Mouse (Mus musculus): Measurements from ENCODE around the gene Gng12. TPM values are rescaled to one million over a fixed set of nuclear protein-coding genes. Genes with fewer than 3 reads are reported as not detected.
A peak's percentile ranks its signal among the peaks of the same experiment; 100 is the strongest.
"Not testable (repeated sequence)": the region's sequence is repeated elsewhere in the genome, so short reads cannot be mapped to it uniquely, and the experiment has no call there.

Gene Gng12
- polyA plus RNA-seq, 1 experiment from 2014 or later, result 51.5 TPM

DNA sequence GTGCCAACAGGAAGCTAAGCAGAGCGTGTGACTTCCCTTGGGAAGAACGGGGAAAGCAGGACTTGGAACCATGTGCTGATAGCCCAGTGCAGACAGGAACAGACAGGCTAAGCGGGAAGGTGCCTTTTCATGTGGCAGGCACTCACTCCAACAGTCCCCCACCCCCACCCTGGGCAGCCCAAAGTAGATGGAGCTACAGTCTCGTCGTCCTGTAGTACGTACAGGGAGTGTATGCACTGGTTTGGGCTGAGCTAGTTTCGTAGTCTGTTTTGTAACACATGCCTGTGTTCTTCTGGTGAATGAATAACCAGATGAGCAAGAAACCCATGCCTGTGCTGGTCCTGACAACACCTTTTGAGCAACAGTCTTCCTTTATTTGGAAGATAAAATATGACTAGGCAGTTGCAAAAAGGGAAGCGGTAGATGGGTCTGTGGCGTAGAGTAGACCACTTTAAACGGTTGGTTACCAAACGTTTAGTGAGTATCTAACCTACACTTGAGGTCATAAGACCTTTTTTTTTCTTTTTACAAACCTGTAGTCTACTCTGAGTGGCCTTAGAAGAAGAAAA is 57.8 kb downstream of the Gng12 start:
- H3K4me1 ChIP-seq (replicated peaks; ENCODE audit: control insufficient read depth, insufficient read depth, low read length), result peaks cover 11% of the 10 kb centered on the region
- H3K36me3 ChIP-seq (ENCODE audit: control insufficient read depth, insufficient read depth, low read length), result no peaks in the 10 kb centered on the region
- ATAC-seq (replicated peaks; ENCODE audit: low FRiP score), result peak; percentile 62
- peak overlapping the region; percentile 4; the same call in 1 of the 2 replicates for H3K27ac ChIP-seq (ENCODE audit: low read depth, low read length)
- 37% methylated on average over 11 of the region's 11 CpGs for WGBS
- no peak for DNase-seq (ENCODE audit: low spot score)
- peak overlapping the region; percentile 38; the same call in 1 of the 2 replicates for H3K9ac ChIP-seq (ENCODE audit: low read depth, low read length)
- no peaks in the 10 kb centered on the region for H3K27me3 ChIP-seq (replicated peaks; ENCODE audit: control insufficient read depth, insufficient read depth, low read length)
- H3K9me3 ChIP-seq (ENCODE audit: control insufficient read depth, low read length), result no peaks in the 10 kb centered on the region
- H3K4me3 ChIP-seq (ENCODE audit: low read depth, low read length), result no peak overlapping the region
- H3K4me2 ChIP-seq, result no peak overlapping the region

DNA sequence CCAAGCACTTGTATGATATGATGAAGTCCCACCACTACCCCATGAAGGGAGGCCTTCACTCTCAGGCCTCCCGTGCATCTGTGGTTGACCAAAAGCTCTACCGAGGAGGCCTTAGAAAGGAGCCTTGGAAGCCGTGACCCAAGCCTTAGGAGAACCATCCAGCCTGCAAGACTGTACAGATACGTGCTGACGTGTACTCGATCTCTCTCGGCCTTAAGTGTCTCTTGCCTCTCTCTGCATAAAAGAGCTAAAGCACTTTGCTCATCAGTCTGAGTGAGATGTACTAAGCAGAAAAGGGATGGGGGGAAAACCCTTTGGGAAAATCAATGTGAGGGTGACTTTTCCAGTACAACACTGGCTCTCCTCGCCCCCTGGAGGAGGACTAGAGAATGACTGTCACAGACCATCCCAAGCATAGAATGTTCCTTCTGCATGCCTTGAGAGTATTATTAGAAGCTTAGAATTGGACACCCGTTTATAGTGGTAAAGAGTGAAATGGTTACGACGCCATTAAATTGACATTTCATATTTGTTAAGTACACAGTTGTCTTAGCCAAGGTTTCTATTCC is 59.0 kb downstream of the Gng12 start:
- H3K4me3 ChIP-seq (ENCODE audit: low read depth, low read length), result no peak overlapping the region
- no peaks in the 10 kb centered on the region for H3K27me3 ChIP-seq (replicated peaks; ENCODE audit: control insufficient read depth, insufficient read depth, low read length)
- H3K4me1 ChIP-seq (replicated peaks; ENCODE audit: control insufficient read depth, insufficient read depth, low read length), result peaks cover 13% of the 10 kb centered on the region
- H3K9me3 ChIP-seq (ENCODE audit: control insufficient read depth, low read length), result no peaks in the 10 kb centered on the region
- H3K9ac ChIP-seq (ENCODE audit: low read depth, low read length), result no peak overlapping the region
- no peaks in the 10 kb centered on the region for H3K36me3 ChIP-seq (ENCODE audit: control insufficient read depth, insufficient read depth, low read length)
- WGBS, result 72% methylated on average over 11 of the region's 11 CpGs
- H3K27ac ChIP-seq (ENCODE audit: low read depth, low read length), result no peak overlapping the region
- ATAC-seq (replicated peaks; ENCODE audit: low FRiP score), result no peak
- H3K4me2 ChIP-seq, result no peak overlapping the region
- no peak for DNase-seq (ENCODE audit: low spot score)

DNA sequence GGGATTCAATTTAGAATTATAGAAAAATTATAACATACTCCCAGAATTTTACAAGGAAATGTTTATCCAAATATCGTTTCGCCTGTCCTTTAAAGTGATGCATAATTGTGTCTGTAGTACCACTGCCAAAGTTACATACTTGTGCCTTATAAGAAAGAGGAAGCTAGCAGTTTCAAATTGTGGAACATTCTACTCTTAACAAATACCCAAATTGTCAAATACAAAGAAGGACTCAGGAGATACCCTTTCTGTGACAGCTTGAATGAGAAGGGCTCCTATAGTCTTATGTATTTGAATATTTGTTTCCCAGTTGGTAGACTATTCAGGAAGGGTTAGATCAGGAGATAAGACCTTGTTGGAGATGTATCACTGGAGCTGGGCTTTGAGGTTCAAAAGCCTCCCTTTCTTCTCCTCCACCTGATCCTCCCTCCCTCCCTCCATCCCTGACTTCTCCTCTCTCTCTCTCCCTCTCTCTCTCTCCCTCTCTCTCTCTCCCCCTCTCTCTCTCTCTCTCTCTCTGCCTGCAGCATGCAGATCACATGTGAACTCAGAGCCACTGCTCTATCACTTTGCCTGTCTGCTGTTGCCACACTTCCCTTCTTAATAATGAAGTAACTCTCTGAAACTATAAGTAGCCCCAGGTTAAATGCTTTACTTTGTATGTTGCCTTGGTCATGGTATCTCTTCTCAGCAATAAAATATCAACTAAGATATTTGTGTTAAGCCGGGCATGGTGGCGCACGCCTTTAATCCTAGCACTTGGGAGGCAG is 62.5 kb downstream of the Gng12 start:
- no peak overlapping the region for H3K4me2 ChIP-seq
- 88% methylated on average over 5 of the region's 5 CpGs for WGBS
- H3K27me3 ChIP-seq (replicated peaks; ENCODE audit: control insufficient read depth, insufficient read depth, low read length), result no peaks in the 10 kb centered on the region
- DNase-seq (ENCODE audit: low spot score) (no peak), ATAC-seq (replicated peaks; ENCODE audit: low FRiP score) (no peak)
- no peak overlapping the region for H3K27ac ChIP-seq (ENCODE audit: low read depth, low read length)
- no peaks in the 10 kb centered on the region for H3K36me3 ChIP-seq (ENCODE audit: control insufficient read depth, insufficient read depth, low read length)
- no peaks in the 10 kb centered on the region for H3K9me3 ChIP-seq (ENCODE audit: control insufficient read depth, low read length)
- H3K4me1 ChIP-seq (replicated peaks; ENCODE audit: control insufficient read depth, insufficient read depth, low read length), result peaks cover 10% of the 10 kb centered on the region
- no peak overlapping the region for H3K9ac ChIP-seq (ENCODE audit: low read depth, low read length)
- no peak overlapping the region for H3K4me3 ChIP-seq (ENCODE audit: low read depth, low read length)

DNA sequence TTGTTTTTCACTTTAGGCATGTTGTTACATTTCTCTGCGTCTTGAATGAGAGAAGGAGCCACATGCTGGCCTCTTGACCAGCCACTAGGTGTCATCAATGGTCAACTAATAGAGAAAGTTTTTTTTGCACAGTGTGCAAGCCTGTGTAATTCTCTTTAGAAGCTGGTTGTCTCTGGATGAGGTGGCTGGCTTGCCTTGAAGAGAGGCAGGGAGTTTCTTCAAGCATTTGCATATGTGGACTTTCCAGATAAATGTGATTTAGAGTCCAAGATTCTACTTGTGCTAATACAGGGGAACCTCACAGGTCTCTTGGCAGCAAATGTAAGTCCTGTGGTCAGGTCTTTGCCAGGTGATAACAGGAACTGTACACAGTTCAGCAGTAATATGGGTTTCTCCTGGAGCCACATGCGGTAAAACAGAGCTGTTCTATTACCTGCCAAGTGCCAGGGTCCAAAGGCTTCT is 66.4 kb downstream of the Gng12 start:
- Histone ChIP-seq H3K9me3 (ENCODE audit: control insufficient read depth, low read length) (no peaks in the 10 kb centered on the region), H3K27me3 (replicated peaks; ENCODE audit: control insufficient read depth, insufficient read depth, low read length) (no peaks in the 10 kb centered on the region), H3K4me2 (no peak overlapping the region), H3K36me3 (ENCODE audit: control insufficient read depth, insufficient read depth, low read length) (no peaks in the 10 kb centered on the region), H3K27ac (ENCODE audit: low read depth, low read length) (no peak overlapping the region), H3K4me3 (ENCODE audit: low read depth, low read length) (no peak overlapping the region), H3K9ac (ENCODE audit: low read depth, low read length) (no peak overlapping the region), H3K4me1 (replicated peaks; ENCODE audit: control insufficient read depth, insufficient read depth, low read length) (peaks cover 17% of the 10 kb centered on the region)
- DNase-seq (ENCODE audit: low spot score) (no peak), ATAC-seq (replicated peaks; ENCODE audit: low FRiP score) (peak; percentile 75)
- WGBS, result 33% methylated on average over 2 of the region's 2 CpGs

DNA sequence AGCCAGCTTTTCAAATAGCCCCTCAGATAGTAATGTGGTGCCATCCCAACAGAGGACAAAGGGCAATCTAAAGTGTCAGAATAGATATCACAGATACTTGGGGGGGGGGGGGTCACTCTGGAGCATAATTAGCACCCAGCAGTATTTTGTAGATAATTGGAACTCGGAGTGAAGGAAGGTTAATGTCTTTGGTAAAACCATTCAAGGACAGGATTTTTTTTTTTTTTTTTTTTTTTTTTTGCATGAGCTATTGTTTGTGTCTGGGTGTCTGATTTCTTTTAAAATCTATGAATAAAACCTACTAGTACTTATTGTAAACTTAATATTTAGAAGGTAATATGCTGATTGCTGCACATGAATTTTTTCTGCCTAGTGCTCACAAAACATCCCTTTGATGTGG is 66.9 kb downstream of the Gng12 start:
- Histone ChIP-seq H3K36me3 (ENCODE audit: control insufficient read depth, insufficient read depth, low read length) (no peaks in the 10 kb centered on the region), H3K9ac (ENCODE audit: low read depth, low read length) (no peak overlapping the region), H3K4me1 (replicated peaks; ENCODE audit: control insufficient read depth, insufficient read depth, low read length) (peaks cover 21% of the 10 kb centered on the region), H3K27me3 (replicated peaks; ENCODE audit: control insufficient read depth, insufficient read depth, low read length) (no peaks in the 10 kb centered on the region), H3K27ac (ENCODE audit: low read depth, low read length) (no peak overlapping the region), H3K4me2 (no peak overlapping the region), H3K9me3 (ENCODE audit: control insufficient read depth, low read length) (no peaks in the 10 kb centered on the region), H3K4me3 (ENCODE audit: low read depth, low read length) (no peak overlapping the region)
- no peak for ATAC-seq (replicated peaks; ENCODE audit: low FRiP score)
- no peak for DNase-seq (ENCODE audit: low spot score)
- WGBS, result 59% methylated on average over 1 of the region's 1 CpGs

DNA sequence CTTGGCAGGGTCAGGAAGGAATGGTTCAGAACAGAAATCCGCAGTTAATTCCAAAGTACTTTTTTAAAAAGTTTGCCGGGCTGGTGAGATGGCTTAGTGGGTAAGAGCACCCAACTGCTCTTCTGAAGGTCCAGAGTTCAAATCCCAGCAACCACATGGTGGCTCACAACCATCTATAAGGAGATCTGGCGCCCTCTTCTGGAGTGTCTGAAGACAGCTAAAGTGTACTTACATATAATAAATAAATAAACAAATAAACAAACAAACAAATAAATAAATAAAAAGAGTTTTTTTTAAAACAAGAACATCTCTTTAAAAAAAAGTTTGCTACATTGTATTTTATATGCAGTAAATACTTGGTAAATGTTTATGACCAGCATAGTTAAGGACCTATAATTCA is 67.5 kb downstream of the Gng12 start:
- H3K4me3 ChIP-seq (ENCODE audit: low read depth, low read length); ATAC-seq (replicated peaks; ENCODE audit: low FRiP score); H3K9ac ChIP-seq (ENCODE audit: low read depth, low read length); H3K9me3 ChIP-seq (ENCODE audit: control insufficient read depth, low read length); H3K27ac ChIP-seq (ENCODE audit: low read depth, low read length); H3K4me2 ChIP-seq; H3K36me3 ChIP-seq (ENCODE audit: control insufficient read depth, insufficient read depth, low read length); DNase-seq (ENCODE audit: low spot score); H3K27me3 ChIP-seq (replicated peaks; ENCODE audit: control insufficient read depth, insufficient read depth, low read length): not testable (repeated sequence)
- peaks cover 23% of the 10 kb centered on the region for H3K4me1 ChIP-seq (replicated peaks; ENCODE audit: control insufficient read depth, insufficient read depth, low read length)
- WGBS, result 78% methylated on average over 3 of the region's 3 CpGs

DNA sequence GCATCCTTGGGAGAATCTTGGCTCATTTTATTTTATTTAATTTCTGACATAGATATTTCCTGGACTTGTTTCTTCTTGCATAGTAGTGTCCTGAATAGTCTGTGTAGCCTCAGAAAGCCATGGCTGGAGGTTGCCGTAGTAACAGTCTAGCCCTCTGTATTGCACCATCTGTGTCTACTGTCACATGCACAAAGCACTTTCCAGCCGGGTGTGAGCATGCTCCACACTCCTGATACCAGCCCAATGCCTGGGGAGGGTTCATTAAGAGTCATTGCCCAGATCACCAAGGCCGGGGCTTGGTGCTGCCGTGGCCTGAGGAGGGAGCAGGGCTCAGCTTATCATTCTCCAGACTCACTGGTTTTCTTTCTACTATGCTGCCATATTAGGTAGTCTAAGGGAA is 68.0 kb downstream of the Gng12 start:
- DNase-seq (ENCODE audit: low spot score), result no peak
- Histone ChIP-seq H3K4me3 (ENCODE audit: low read depth, low read length) (no peak overlapping the region), H3K9ac (ENCODE audit: low read depth, low read length) (no peak overlapping the region), H3K36me3 (ENCODE audit: control insufficient read depth, insufficient read depth, low read length) (no peaks in the 10 kb centered on the region), H3K4me1 (replicated peaks; ENCODE audit: control insufficient read depth, insufficient read depth, low read length) (peaks cover 23% of the 10 kb centered on the region), H3K4me2 (no peak overlapping the region), H3K27me3 (replicated peaks; ENCODE audit: control insufficient read depth, insufficient read depth, low read length) (no peaks in the 10 kb centered on the region), H3K9me3 (ENCODE audit: control insufficient read depth, low read length) (no peaks in the 10 kb centered on the region), H3K27ac (ENCODE audit: low read depth, low read length) (no peak overlapping the region)
- 0 out of 2 replicates have a peak, but pooled peaks have one; percentile 35 for ATAC-seq (replicated peaks; ENCODE audit: low FRiP score)
- 52% methylated on average over 4 of the region's 4 CpGs for WGBS

DNA sequence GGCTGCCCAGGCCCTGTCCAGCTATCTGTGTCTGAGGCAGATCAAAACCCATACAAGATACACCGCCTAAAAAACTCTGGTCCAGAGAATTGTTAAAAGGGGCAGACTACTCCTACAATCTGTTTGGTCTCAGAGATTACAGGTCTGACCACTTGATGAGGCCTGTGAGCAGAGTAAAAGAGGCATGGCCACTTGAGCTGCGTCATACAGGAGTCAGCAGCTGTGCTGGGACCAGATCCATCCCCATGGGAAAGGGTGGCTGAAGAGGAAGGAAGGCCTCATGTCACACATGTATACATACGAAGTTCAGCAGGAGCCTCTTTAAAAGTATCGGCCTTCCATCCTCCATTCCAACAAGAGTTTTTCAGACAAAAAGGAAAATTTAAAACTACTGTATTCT is 69.0 kb downstream of the Gng12 start:
- Histone ChIP-seq H3K4me3 (ENCODE audit: low read depth, low read length) (no peak overlapping the region), H3K36me3 (ENCODE audit: control insufficient read depth, insufficient read depth, low read length) (no peaks in the 10 kb centered on the region), H3K4me2 (no peak overlapping the region), H3K9me3 (ENCODE audit: control insufficient read depth, low read length) (no peaks in the 10 kb centered on the region), H3K27me3 (replicated peaks; ENCODE audit: control insufficient read depth, insufficient read depth, low read length) (no peaks in the 10 kb centered on the region), H3K4me1 (replicated peaks; ENCODE audit: control insufficient read depth, insufficient read depth, low read length) (peaks cover 19% of the 10 kb centered on the region), H3K27ac (ENCODE audit: low read depth, low read length) (no peak overlapping the region), H3K9ac (ENCODE audit: low read depth, low read length) (no peak overlapping the region)
- ATAC-seq (replicated peaks; ENCODE audit: low FRiP score) (no peak), DNase-seq (ENCODE audit: low spot score) (no peak)
- WGBS, result 81% methylated on average over 4 of the region's 4 CpGs
